Mouse (Mus musculus) ZHBTc4 (cell line): ENCODE data around the gene Hoxa11.
A peak's percentile ranks its signal among the peaks of the same experiment; 100 is the strongest.

Experiments used
- DNase-seq: peaks from one replicate; pipeline ENCODE4 v3.0.0-alpha.2; 2011; ENCODE audit warnings: low read depth, low spot score

The Hoxa11 gene

DNA sequence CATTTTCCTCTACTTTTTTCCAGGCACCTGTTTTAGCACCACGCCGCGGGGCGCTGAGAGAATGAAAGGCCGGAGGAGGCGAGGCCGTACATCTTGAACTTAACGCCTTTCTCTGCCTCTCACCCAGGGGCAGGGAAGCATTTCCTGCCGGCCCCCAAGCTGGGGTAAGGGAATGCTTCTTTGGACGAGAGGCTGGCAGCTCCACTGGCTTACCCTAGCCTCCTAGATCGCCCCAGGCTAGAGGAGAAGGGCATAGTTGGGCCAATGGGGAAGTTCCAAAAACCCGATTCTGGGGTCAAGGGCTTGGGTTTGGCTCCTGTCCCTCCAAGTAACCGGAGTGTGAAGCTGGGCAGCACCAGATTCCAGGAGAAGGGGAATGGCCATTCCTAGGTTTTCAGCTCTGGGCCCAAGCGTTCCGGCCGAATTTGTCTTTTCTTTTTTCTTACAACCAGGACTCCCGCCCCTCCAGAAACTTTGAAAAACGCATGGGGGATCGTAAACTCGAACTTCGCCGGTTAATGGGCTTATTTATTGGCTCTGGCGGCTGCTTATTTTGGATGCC is 12.5 kb downstream of the Hoxa11 start:
- DNase-seq = peak; percentile 75

DNA sequence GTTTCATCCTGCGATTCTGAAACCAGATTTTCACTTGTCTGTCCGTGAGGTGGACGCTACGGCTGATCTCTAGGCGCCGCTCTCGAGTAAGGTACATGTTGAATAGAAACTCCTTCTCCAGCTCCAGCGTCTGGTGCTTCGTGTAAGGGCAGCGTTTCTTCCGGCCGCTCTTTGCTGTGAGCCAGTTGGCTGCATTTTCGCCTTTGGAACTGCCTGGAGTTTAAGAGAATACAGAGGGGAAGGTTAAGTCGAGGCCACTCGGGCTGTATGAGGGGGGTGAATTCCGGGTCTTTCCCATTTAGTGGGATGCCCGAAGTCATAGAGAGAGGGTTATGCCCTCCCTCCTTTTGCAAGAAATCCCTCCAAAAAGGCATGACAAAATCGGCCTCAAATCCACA is 13.0 kb downstream of the Hoxa11 start:
- peak; percentile 64 for DNase-seq

GRCm38 (mm10) chr6:52231885-52232567 is 13.6 kb downstream of the Hoxa11 start:
- DNase-seq = peak; percentile 60

DNA sequence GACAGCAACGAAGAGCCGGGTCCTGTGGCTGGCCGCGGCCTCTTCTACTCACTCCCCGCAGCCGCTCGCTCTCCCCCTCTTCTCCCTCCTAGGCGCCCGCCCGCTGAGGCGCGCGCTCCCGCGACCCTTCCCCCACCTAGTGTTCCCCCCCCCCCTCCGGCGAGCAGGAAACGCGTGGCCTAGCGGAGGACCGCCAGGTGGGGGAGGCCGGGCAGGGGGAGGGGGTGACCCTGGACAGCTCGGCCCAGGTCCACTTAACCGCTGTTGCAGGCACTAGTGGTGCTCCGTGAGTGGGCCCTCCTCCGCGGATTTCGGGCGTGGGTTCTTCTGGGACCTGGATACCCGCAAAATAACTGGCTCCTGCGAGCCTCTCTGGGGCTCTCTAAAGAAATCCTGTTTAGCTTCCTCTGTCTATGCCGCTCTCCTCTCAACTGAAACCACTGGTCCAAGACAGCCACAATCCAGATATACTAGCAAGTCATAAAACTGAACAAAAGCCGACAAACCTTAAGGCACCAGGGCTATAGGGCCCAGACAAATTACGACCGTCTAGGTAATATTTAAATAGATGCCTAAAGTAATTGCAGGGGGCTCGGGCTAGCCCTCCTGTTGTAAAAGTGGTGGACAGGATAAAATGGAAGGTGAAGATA is 15.0 kb downstream of the Hoxa11 start, which contains the start of gene Hoxa9:
Hoxa9 (minus strand) TSS at position 574 of the 650 bp plus-strand sequence.
- DNase-seq = no peak

DNA sequence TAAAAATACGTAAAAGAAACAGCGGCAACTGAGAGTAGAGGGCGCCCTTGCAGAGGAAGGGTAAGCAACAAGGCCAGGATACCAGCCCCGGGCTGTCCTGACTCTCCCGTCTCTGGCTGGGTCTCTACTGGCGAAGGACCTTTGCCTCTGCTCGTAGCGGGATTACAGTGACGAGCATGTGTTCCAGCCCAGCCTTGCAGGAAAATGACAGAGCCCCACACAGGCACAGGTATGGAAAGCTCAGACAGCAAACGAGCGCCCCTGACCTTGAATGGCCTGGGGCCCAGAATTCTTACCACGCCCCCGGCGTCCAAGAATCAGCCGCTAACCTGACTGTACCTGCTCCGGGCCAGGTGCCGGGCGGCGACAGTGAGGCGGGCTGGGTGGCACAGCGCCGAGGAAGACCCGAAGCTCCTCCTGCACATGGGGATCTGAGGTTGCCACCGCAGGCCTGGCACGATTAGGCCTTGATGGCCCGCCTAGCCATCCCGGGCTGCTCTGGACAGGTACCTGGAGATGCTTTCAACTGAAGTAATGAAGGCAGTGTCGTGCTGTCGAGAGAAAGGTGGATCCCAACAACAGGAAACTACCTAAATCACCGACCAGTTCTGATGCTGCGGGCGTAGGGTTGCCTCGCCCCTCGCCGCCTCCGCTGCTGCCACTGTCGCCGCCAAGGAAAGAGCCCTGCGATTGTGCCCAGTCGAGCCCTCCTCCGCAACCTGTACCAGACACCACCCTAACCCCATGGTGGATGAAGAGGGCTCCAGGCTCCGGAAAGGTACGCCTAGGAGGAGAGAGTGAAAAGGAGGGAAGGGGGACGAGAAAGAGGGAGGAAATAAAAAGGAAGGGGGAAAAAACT is 15.8 kb downstream of the Hoxa11 start:
- DNase-seq = peak; percentile 70

GRCm38 (mm10) chr6:52228475-52229465 is 16.8 kb downstream of the Hoxa11 start:
- DNase-seq = no peak

- no peak for DNase-seq
These were observed 18.0 kb downstream of the Hoxa11 start for GRCm38 (mm10) chr6:52227470-52228222.

GRCm38 (mm10) chr6:52226569-52227257 is 18.9 kb downstream of the Hoxa11 start:
- DNase-seq = no peak

DNA sequence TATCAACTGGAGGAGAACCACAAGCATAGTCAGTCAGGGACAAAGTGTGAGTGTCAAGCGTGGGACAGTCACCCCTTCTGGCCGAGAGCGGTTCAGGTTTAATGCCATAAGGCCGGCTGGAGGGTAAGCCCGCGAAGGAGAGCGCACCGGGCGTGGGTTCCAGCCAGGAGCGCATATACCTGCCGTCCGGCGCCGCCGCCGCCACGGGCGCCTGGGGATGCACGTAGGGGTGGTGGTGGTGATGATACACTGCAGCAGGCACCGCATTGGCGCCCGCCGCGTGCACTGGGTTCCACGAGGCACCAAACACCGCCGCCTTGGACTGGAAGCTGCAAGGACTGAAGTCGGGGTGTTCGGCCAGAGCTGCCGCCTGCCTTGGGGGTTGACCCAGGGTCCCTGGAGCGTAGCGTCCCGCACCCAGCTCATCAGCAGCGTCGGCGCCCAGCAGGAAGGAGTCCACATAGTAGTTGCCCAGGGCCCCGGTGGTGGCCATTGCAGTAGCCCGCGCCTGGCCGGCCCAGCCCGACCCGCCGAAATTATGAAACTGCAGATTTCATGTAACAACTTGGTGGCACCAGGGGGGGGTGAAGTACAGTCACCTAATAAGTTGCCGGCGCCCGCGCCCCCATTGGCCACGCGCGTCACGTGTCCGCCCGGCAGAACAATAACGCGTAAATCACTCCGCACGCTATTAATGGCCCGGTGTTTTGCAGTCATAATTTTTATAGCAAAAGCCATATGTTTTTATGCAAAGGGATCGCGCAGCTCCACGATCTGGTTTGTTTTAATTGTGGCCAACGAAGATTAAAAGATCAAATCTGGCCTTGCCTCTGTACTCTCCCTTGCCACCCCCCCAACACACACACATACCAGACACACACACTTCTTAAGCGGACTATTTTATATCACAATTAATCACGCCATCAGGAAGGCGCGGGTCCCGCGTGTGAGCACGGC is 19.7 kb downstream of the Hoxa11 start:
- DNase-seq = peak; percentile 73

- peak; percentile 82 for DNase-seq
These were observed 20.6 kb downstream of the Hoxa11 start for GRCm38 (mm10) chr6:52224895-52225611.

- DNase-seq = no peak
These were observed 21.5 kb downstream of the Hoxa11 start for GRCm38 (mm10) chr6:52223939-52224760.

DNA sequence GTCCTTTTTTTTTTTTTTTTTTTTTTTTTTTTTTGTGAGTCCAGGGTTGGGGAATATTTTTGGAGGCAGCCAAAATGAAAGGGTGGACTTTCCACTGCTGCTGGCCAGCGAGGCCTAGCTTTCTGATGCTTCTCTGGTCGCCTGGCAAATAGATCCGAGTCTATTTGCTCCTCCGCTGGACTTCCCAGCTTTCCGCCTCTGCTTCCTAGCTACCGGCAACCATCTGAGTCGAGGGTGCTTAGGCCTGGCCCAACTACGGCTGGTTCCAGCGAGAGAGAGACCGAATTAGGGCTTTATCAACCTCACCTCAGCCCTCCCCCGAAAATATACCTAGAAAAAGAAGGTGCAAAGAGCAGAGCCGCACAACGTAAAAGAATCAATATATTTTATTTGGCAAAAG is 22.9 kb downstream of the Hoxa11 start:
- peak; percentile 4 for DNase-seq

DNA sequence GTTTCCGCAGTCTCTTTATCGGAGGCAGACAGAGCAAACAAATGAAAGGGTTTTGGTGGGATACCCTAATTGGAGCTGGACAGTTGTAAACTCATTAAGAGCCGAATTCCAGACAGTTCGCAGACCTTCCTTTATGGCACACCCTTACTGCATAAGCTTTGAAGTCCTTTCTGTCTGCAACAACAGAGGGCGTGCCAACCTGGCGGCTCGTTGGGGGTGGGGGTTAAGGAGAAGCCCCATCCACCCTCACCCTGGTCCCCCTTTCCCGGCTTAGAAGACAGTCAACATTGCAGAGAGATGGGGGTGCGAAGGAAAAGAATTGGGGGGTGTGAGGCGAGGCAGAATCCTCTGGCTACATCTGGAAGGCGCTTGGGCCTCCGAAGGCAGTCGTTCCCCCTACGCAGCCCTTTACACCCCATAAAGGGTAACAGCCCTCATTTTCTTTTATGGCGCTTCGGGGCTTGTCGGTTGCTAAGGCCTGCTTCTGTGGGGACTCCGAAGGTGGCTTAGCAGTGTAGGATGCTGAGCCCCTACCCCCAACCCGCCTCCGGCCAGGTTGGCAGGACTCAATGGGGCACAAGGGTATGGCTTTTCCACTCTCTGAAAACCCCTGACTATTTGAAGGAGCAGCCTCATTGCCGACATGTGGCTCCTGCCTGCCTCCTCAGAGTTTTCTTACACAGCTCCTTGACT is 23.5 kb downstream of the Hoxa11 start:
- DNase-seq = peak; percentile 16

DNA sequence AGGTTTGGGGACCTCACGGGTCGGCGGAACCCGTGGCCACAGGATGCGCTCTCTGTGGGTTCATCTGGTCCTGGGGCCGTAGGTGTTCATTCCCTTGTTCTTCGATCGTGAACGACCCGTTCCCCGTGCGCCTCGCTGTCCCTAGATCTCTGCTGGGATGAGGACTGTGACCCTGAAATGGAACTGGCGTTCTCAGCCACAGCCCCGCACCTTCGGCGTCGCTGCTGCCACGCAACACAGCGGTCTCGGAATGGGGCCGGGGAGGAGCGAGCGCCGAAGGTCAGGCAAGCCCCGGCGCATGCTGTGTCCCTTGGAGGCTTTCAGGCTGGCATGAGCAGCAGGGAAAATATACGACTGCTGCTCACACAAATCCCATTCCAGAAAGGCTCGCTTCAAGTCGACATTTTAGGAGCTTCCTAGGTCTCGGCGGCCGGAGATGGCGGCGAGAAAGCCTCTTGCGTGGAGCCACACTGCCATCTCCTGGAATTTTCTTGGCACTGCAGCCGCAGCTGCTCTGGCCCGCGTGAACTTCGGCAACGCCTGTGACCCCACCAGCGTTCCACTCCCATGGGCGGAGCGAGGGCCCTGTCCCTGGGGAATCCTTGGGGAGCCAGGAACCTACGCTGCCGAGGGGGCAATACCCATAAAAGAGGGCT is 24.1 kb downstream of the Hoxa11 start, which contains the start of gene Hoxa7:
Hoxa7 (minus strand) TSS at position 518 of the 656 bp plus-strand sequence.
- DNase-seq = peak; percentile 95

DNA sequence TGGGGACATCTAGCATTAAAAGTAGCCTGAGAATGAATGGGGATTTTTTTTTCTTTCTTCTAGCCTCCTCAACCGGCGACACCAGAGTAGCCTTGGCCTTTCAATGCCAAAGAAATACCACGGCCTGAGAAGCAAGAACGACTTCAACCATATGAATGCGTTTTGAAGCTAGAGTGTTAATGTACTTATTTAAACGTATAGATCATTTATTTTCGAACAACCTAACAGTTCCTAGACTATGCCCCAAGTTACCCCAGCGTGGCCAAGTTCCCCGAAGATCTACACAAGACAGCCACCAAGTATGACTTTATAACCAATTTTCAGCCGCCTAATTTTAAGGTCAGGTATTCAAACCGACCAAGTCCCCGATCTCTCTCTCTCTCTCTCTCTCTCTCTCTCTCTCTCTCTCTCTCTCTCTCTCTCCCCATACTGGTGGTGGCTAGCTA is 24.7 kb downstream of the Hoxa11 start:
- DNase-seq = peak; percentile 33
